In genomic region chr7:101352404-101352803, GRCm38 (mm10) we compare ENCODE assay signal across 17 mouse cellular contexts. TPM values are rescaled to one million over a fixed set of nuclear protein-coding genes. Genes with fewer than 3 reads are reported as not detected.
"Had no signal": no experiment of that assay in that cellular context is flagged by ENCODE, and none has a peak within 500 bp of the region (broad histone marks: within the 10 kb centered on the region; RNA-seq: fewer than 3 reads in every experiment).

No protein-coding gene starts in this region.

- H3K4me3 ChIP-seq: limb, embryonic 15.5 days; liver, embryonic 15.5 days; midbrain, embryonic 13.5 days; neural tube, embryonic 12.5 days had no signal

- DNase-seq: kidney, adult 8-10 months; layer of hippocampus, postnatal 36 days; lung, embryonic 14.5 days; lung, postnatal 10 days; lung, postnatal 4 days; right cerebral cortex, adult 18-20 months; thymus, adult 18-20 months; thymus, postnatal 14 days had no signal

- H3K27ac ChIP-seq: limb, embryonic 15.5 days; liver, embryonic 15.5 days; midbrain, embryonic 13.5 days; neural tube, embryonic 12.5 days had no signal

- H3K27me3 ChIP-seq: limb, embryonic 15.5 days; liver, embryonic 15.5 days had no signal

- H3K4me2 ChIP-seq: limb, embryonic 15.5 days; liver, embryonic 15.5 days; lung, embryonic 14.5 days; midbrain, embryonic 13.5 days; neural tube, embryonic 12.5 days had no signal

- H3K36me3 ChIP-seq: limb, embryonic 15.5 days; liver, embryonic 15.5 days; midbrain, embryonic 13.5 days; neural tube, embryonic 12.5 days had no signal

- ATAC-seq: inflammation-experienced regulatory T-cells, adult 6 months; intestine, postnatal 0 days; midbrain, embryonic 13.5 days had no signal

- H3K9me3 ChIP-seq: limb, embryonic 15.5 days; liver, embryonic 15.5 days; midbrain, embryonic 13.5 days; neural tube, embryonic 12.5 days had no signal

- H3K9ac ChIP-seq: limb, embryonic 15.5 days; liver, embryonic 15.5 days; lung, embryonic 14.5 days; midbrain, embryonic 13.5 days; neural tube, embryonic 12.5 days had no signal

RNA-seq across cellular contexts. Expression of gene Gm45837, which starts 58.3 kb away (rescaled TPM):
- total RNA-seq: left cerebral cortex, postnatal 25 days had no signal
- polyA plus RNA-seq: intestine, postnatal 0 days; kidney, embryonic 16.5 days; liver, embryonic 15.5 days; lung, embryonic 14.5 days; midbrain, embryonic 13.5 days; neural tube, embryonic 12.5 days; urinary bladder, adult 2 months had no signal
